Mouse (Mus musculus) erythroblast, adult 5-6 weeks (primary cell): ENCODE measurements around the gene Stxbp4. TPM values are rescaled to one million over a fixed set of nuclear protein-coding genes. Genes with fewer than 3 reads are reported as not detected.
A peak's percentile ranks its signal among the peaks of the same experiment; 100 is the strongest.

ENCODE experiments used
- ATAC-seq: replicated peaks from 2 replicates; pipeline ENCODE4 v1.8.0; 2016; ENCODE audit warnings: moderate number of reproducible peaks, mild to moderate bottlenecking, moderate TSS enrichment, inconsistent platforms; ENCODE audit not compliant: poor library complexity, low FRiP score, severe bottlenecking
- total RNA-seq, 2 experiments: library from RNA; stranded (forward) in 1 of 2; stranded (reverse) in 1 of 2; fragments of 150-400 nt in 1 of 2; fragments of 200-764, 138-1000 nt in 1 of 2; gene quantifications; 2 replicates each; pipeline versions ENCODE4 v1.2.3 to v1.2.4; 2015 to 2017; ENCODE audit warnings: low replicate concordance in 2 of 2

The Stxbp4 gene
- total RNA-seq, 2 experiments from 2014 or later: 28.6 to 41.9 TPM

DNA sequence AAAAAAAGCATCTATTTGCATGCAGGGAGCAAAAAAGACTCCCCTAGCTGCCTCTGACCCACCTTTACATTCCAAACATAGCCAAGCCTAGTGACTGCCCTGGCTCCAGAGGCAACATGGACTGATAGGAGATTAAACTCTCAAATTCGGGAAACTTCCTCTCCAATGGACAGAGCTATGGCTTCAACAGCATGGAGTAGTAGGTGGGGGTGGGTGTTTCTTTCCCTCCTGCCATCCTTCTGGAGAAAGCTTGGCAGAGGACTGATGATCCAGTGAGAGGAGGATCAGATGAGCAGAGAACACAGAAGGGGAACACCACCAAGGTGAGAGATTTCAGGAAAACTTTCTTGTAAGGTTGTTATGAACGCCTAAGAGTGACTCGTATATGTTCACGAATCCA lies 14.7 kb upstream of the Stxbp4 start:
- no peak for ATAC-seq

- no peak for ATAC-seq
Observed at GRCm38 (mm10) chr11:90650231-90650885, 12.5 kb upstream of the Stxbp4 start.

DNA sequence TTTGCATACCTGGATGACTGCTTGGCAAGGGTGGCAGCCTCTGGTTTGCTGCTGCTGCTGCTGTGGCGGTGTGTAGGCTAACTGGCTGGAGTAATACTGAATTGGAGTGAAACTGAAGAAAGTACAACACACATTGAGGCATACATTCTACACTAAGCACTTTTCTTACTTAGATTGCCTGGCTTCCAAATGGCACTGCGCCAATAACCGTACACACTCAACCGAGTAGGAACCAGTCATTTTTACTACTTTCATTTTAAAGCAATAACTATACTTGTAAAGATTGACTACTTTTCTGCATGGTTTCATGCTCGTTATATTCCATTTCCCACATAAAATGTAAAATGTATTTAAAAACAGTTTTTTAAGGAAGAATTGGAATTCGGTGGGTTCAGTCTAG lies 11.9 kb upstream of the Stxbp4 start:
- ATAC-seq: no peak

DNA sequence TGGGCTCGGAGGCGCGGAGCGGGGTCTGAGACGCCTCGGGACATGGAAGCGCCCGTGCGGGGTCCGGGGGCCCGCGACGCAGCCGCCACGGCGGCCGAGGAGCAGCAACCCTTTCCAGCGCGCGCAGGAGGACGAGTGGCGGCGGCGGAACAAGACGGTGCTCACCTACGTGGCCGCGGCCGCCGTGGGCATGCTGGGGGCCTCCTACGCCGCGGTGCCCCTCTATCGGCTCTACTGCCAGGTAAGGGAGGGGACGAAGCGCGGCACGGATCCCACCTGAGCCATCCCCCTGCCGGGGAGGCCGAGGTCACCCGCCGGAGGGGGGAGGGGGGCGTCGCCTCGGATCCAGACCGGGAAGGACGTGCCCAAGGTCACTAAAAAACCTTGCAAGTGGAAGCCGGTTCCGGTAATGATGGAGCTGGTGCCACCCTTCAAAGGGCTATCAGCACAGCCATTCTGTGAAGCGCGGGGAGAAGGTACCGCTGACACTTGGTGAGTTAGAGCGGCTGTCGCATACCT lies 487 bp upstream of the Stxbp4 start:
- ATAC-seq: peak; percentile 65

- ATAC-seq: no peak
Observed at GRCm38 (mm10) chr11:90634661-90635060, 3.2 kb downstream of the Stxbp4 start.

DNA sequence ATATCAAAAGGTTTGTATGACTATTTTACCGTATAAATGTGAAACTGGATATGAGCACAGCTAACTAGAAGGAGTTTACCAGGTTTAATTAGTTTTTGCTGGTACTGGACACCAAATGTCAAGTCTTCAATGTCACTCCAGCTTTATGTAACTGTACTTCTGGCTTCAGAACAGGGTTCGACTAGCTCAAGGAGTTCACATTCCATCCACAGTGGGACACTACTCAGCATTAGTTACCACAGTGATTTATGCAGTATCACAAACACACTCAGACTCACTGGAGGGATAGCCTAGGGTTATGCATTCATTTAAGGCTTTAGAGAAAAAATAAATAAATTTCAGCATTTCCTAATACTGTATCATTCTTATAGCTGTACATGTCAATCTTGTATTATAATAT lies 5.4 kb downstream of the Stxbp4 start:
- ATAC-seq: no peak

GRCm38 (mm10) chr11:90627751-90628150 lies 10.1 kb downstream of the Stxbp4 start:
- ATAC-seq: no peak

GRCm38 (mm10) chr11:90625174-90625573 lies 12.7 kb downstream of the Stxbp4 start:
- ATAC-seq: no peak

GRCm38 (mm10) chr11:90623477-90623876 lies 14.4 kb downstream of the Stxbp4 start:
- ATAC-seq: peak; percentile 84

DNA sequence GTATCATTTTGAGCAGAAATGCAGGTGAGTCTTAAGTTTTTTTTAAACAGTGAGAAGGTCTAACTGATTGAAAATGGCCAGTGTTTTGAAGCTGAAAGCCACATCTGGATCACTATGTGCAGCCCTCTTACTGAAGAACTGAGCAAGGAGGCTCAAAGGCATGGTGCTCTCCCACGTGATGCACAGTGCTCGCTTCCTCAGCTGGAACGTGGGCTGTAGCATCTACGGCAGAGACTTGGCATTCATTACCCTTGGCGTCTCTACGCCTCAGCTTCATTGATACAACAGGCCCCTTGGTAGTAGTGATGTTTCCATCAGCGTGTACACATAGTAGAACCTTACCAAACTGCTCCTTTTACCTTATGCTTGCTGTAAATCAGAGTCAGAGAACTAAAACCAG lies 15.4 kb downstream of the Stxbp4 start:
- no peak for ATAC-seq

GRCm38 (mm10) chr11:90622044-90622443 lies 15.8 kb downstream of the Stxbp4 start:
- ATAC-seq: no peak

DNA sequence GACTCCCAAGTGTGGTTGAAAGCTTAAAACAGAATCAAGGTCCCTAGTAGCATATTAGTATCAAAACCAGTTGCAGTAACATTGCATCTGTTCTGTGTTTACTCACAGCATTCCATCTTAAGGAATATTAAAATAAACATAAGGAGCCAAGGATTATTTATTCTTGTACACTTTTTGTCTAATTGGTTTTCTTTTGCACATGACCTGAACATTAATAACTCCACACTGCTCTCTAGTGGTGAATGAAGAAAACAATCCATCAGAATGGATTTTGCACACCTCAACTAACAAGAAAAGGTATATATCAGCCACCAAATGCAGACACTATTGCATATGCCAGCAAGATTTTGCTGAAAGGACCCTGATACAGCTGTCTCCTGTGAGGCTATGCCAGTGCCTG lies 21.5 kb downstream of the Stxbp4 start:
- peak; percentile 69; the same call in 1 of the 2 replicates for ATAC-seq

- no peak for ATAC-seq
Observed at GRCm38 (mm10) chr11:90614743-90615142, 23.1 kb downstream of the Stxbp4 start.

DNA sequence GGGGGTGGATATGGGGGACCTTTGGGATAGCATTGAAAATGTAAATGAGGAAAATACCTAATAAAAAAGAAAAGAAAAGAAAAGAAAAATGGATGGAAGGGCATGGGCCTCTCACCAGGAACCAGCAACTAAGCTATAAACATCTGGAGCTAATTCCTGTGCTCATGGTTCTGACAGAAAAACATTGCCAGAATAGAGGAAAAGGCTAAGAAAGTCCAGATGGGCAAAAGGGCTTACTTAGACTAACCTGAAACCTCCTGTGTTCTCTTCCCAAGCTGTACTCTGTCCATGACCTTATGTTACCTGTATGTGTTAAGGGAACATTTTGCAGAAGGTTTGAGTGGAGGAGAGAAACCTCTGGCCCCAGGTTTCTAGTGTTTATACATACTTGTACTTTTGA lies 25.8 kb downstream of the Stxbp4 start:
- no peak for ATAC-seq

DNA sequence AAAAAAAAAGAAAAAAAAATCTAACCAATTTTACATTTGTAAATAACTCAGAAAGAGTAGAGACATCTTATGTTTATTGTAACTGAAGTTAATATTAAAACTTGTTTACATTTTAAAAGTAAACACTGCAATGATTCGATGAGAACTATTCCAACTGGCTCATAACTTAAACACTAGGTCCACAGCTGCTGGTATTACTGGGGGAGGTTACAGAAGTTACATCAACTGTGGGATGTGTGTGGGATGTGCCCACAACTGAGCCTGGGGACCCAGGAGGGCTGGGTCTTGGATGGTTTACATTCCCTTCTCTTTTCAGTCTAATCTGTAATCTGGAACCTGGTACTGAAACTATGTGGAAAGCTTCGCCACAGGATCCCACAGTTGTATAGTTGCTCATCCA lies 34.8 kb downstream of the Stxbp4 start:
- ATAC-seq: no peak

- no peak for ATAC-seq
Observed at GRCm38 (mm10) chr11:90595826-90596225, 42.1 kb downstream of the Stxbp4 start.

GRCm38 (mm10) chr11:90590996-90591395 lies 46.9 kb downstream of the Stxbp4 start:
- ATAC-seq: no peak

GRCm38 (mm10) chr11:90586203-90586602 lies 51.7 kb downstream of the Stxbp4 start:
- no peak for ATAC-seq

DNA sequence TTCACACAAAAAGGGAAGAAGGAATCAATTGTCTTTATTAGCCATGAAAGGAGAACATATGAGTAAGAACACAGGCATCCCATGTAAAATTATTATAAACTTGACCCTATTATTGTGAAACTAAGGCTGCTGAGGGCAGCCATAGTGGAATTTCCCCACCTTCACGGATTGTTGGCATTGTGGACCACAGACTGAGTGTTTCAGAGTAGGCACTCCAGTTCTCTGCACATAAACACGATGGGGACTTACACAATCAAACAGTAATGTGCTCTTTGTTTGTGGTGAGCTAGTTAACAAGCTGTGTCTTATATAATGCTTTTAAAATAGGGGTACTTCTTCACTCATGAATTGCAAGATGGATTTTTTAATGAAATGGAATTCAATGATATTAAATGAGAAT lies 52.1 kb downstream of the Stxbp4 start:
- no peak for ATAC-seq

- no peak for ATAC-seq
Observed at GRCm38 (mm10) chr11:90577057-90577780, 60.7 kb downstream of the Stxbp4 start.

DNA sequence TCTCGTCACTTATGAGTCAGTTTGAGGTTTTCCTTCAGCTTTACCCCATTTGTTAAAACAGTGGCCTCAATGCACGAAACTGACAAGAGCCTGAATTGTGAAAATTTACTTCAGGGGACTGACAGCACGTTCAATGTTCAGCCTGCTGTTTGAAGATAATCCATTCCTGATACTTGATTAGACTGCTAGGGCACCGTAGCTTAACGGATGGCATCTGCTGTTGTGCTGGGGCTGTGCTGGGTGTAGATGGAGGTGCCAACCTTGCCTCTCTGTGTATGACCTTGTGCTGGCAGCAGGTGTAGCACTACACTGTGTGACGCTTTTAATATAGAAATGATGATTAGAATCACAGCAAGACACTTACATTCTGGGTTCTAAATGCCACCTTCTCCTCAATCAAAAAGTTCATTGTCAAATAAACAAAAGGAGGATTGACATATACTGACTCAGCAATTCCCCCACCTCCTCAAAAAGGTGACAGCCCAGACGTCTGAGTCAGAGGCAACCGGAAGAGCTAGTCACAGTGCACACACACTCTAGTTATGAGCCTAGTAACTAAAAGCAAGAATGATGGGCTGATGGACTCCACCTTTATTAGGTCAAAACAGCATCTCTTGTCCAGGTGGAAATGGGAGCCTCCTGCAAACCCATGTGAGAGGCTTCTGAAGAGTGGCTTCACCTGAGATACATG lies 61.5 kb downstream of the Stxbp4 start:
- ATAC-seq: no peak
